Mouse (Mus musculus): ENCODE results near the gene Fundc2. TPM values are rescaled to one million over a fixed set of nuclear protein-coding genes. Genes with fewer than 3 reads are reported as not detected.

Fundc2 gene
- polyA plus RNA-seq (2015; fragmentation: Nextera tagmentation; extraction: Ambion mirVana) = 77.7 and 81.1 TPM in 2 replicates

DNA sequence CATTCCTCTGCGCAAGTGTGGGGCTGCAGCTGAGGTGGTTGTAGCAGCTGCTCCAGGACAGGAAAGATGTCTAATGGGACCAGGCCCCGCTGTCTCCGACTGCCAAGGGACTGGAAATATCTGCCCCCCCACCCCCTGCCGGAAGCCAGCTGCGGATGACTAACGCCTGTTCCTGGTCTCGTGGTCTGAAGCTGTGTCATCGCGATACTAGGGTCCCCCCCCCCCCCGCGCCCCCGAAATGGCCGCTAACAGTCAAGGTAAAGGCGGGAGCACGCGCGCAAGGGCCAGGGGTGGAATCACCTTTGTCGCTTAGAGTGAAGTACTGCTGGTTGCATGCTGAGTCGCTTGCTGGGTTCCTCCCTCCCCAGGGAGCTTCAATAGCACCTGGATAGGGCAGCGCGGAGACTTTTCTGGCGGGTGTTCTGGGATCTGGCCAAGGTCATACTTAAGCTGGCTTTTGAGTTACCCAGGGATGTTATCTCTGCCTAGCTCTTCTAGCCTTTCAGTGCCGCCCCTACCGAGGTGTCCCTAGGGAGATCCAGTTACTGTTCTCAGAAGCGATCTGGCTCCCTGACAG is at the start of gene Fundc2, which contains the start of gene F8:
Fundc2 (plus strand) TSS at position 205 of the 577 bp plus-strand sequence.
F8 (minus strand) TSS at position 421 of the 577 bp plus-strand sequence.
- peaks cover under 1% of the 10 kb centered on the region; the same call in 1 of the 2 replicates for H3K36me3 ChIP-seq
- H3K27me3 ChIP-seq (replicated peaks) = no peaks in the 10 kb centered on the region
- H3K9me3 ChIP-seq = no peaks in the 10 kb centered on the region
- no peaks in the 10 kb centered on the region for H3K4me1 ChIP-seq
- H3K27ac ChIP-seq (replicated peaks) = peak within 1 kb of the TSS; percentile 92
- WGBS = 6% methylated on average over 24 of the region's 25 CpGs
- peak; percentile 83 for ATAC-seq (ENCODE audit: extremely low read depth, insufficient number of reproducible peaks, low FRiP score, low TSS enrichment)
- H3K9ac ChIP-seq = peak within 1 kb of the TSS; percentile 84
- peak within 1 kb of the TSS; percentile 65 for H3K4me2 ChIP-seq
- H3K4me3 ChIP-seq = peak within 1 kb of the TSS; percentile 62

DNA sequence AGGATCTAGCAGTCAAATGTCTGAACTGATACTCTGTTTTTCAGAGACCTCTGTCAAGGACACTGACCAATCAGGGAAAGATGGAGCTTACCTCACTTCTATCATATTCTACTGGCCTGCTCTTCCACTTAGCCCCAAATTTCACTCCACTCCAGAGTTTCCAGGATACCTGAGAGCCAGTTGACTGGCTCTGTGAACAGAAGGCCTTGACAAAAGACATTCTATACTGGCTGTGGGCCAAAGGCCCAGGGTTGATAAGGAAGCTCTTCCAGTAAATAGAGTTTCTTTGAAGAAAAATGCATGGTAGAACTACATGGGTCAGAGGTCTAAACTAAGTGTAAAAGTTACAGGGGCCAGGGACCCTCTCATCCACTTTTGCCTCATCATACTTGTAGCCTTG is 12.0 kb upstream of the Fundc2 start:
- no peak overlapping the region for H3K27ac ChIP-seq (replicated peaks)
- no peaks in the 10 kb centered on the region for H3K9me3 ChIP-seq
- no peaks in the 10 kb centered on the region for H3K36me3 ChIP-seq
- no peak overlapping the region for H3K4me2 ChIP-seq
- no peak; the same call in 1 of the 2 replicates for ATAC-seq (ENCODE audit: extremely low read depth, insufficient number of reproducible peaks, low FRiP score, low TSS enrichment)
- H3K27me3 ChIP-seq (replicated peaks) = no peaks in the 10 kb centered on the region
- peaks cover 9% of the 10 kb centered on the region; the same call in 1 of the 2 replicates for H3K4me1 ChIP-seq
- H3K4me3 ChIP-seq = no peak overlapping the region
- no peak overlapping the region for H3K9ac ChIP-seq

DNA sequence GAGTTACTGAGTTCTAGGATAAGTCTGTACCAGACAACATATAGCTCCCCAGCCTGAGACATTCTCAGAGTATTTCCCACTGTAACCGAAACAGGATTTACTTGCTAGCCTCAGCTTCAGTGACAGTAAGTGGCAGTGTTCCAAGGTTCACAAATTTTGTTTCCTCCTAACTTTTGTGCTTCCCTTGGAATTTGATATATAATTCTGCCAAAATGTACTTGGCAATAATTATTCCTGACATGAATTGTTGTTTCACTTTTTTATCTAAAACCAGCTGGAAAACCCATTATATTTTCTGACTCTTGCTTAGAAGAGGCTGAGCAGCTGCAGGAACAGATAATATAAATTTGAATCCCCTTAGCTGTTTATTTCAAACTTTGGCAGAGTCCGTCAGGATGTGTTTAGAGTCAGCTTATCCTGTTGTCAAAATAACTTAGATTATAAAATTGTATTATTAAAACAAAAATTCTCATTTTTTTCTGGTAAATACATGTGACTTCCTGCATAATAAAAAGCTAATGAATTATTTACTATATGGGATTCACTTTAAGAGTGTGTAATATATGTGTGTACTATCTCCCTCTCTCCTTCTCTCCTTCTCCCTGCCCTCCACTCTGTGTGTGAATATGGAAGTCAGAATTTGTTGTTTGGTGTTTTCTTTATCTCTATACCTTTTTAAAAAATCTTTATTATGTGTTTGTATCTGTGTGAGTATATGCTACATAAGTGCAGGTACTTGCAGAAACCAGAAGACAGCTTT is 9.4 kb upstream of the Fundc2 start:
- no peak for ATAC-seq (ENCODE audit: extremely low read depth, insufficient number of reproducible peaks, low FRiP score, low TSS enrichment)
- Histone ChIP-seq H3K36me3 (no peaks in the 10 kb centered on the region), H3K4me2 (no peak overlapping the region), H3K27ac (replicated peaks) (no peak overlapping the region), H3K27me3 (replicated peaks) (no peaks in the 10 kb centered on the region), H3K9ac (no peak overlapping the region), H3K4me1 (peaks cover 9% of the 10 kb centered on the region; the same call in 1 of the 2 replicates), H3K9me3 (no peaks in the 10 kb centered on the region), H3K4me3 (no peak overlapping the region)
- WGBS = 39% methylated on average over 2 of the region's 2 CpGs

DNA sequence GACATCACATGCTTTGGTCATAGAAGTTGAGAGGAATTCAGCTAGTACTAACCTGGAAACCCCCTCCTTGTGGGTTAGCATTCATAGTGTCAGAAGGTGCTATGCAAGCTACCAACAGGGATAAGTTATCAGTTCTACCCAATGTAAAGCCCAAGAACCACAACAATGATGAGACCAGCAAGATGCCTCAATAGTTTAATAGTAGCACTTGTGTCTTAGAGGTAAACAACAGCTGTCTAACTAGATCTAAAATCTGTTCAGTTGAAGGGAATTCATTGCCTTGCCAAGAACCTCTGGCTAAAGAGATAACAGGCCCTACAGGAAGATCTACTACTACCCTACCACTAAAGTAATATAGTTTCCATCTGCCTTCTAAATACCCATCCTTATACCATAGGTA is 5.4 kb upstream of the Fundc2 start:
- Histone ChIP-seq H3K4me2 (no peak overlapping the region), H3K9ac (no peak overlapping the region), H3K4me3 (no peak overlapping the region), H3K27ac (replicated peaks) (no peak overlapping the region), H3K27me3 (replicated peaks) (no peaks in the 10 kb centered on the region), H3K36me3 (no peaks in the 10 kb centered on the region), H3K4me1 (no peaks in the 10 kb centered on the region), H3K9me3 (no peaks in the 10 kb centered on the region)
- ATAC-seq (ENCODE audit: extremely low read depth, insufficient number of reproducible peaks, low FRiP score, low TSS enrichment) = no peak

DNA sequence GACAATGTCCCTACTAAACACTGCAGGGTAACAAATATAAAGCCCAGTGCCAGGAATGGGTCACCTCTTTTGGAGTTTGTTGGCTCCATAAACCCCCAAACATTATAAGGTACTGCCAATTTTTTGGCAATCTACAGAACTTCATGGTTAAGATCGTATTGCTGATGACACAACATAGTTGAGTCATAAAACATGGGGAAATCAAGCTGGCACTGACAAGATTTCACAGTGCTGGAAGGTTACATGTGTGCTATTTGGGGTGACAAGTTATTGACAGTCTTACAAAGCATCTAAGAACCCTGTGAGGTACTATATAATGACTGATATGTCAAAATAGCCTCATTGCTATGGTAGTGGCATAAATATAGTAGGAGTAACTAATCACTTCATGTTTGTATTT is 1.0 kb upstream of the Fundc2 start:
- Histone ChIP-seq H3K9ac (no peak overlapping the region), H3K27ac (replicated peaks) (no peak overlapping the region), H3K4me1 (no peaks in the 10 kb centered on the region), H3K4me2 (peak overlapping the region; percentile 65; the same call in 1 of the 2 replicates), H3K4me3 (no peak overlapping the region), H3K36me3 (no peaks in the 10 kb centered on the region), H3K9me3 (no peaks in the 10 kb centered on the region), H3K27me3 (replicated peaks) (no peaks in the 10 kb centered on the region)
- 78% methylated on average over 1 of the region's 1 CpGs for WGBS
- ATAC-seq (ENCODE audit: extremely low read depth, insufficient number of reproducible peaks, low FRiP score, low TSS enrichment) = no peak

DNA sequence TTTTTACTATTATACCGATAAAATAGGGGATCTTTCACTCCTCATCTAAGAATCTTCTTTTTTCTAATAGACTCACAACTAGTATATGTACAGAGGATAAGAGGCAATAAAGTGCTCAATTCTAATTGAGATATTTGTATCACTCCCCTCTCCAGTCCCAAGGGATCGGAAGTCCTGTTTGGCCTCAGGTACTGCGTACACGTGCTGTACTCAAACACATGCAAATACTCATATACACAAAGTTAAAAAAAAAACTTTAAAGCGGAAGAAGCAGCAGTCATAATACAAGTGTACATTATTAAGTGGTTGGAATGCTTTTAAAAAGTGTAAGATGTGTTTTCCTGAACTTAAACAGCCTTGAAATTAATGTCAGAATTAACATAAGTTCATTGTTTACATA is 500 bp upstream of the Fundc2 start:
- H3K4me3 ChIP-seq = peak overlapping the region; percentile 62
- H3K9ac ChIP-seq = no peak overlapping the region
- no peaks in the 10 kb centered on the region for H3K4me1 ChIP-seq
- peak overlapping the region; percentile 92 for H3K27ac ChIP-seq (replicated peaks)
- H3K4me2 ChIP-seq = peak overlapping the region; percentile 65
- H3K36me3 ChIP-seq = no peaks in the 10 kb centered on the region
- no peak for ATAC-seq (ENCODE audit: extremely low read depth, insufficient number of reproducible peaks, low FRiP score, low TSS enrichment)
- WGBS = 68% methylated on average over 5 of the region's 5 CpGs
- no peaks in the 10 kb centered on the region for H3K27me3 ChIP-seq (replicated peaks)
- H3K9me3 ChIP-seq = no peaks in the 10 kb centered on the region

DNA sequence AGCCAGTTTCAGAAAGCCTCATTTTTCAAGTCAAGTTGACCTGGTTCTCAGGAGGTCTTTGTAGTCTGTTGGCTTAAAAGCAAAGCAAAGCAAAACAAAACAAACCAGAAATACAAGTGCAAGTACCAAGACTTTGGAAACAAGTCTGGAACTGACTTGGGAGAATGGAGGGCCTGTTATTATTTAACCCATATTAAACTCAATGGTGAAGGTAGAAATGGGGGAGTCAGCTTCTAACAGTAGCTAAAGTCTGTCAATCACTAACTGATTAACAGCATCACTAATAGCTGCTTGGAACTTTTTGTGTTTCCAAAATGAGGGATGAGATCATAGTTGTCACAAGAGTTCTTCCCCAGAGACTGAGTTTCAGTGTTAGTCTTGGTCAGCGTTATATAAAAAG is 17.3 kb downstream of the Fundc2 start:
- ATAC-seq (ENCODE audit: extremely low read depth, insufficient number of reproducible peaks, low FRiP score, low TSS enrichment) = no peak
- no peak overlapping the region for H3K4me2 ChIP-seq

DNA sequence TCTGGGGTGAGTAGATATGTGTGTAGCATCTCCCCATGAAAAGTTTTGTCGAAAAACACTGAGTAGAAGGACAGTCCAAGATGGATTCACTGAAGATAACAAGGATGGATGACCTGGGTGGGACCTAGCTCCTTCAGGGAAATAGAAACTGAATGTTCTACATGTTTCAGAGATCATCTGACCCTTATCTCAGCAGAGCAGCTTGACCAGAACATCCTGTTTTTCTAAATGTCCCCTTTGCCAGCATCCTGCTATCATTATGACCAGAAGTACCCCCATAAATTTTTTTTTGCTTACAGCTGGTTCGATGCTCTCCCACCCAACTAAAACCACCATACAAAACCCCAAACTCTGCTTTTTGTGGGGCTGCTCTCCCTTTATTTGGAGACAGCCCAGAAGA is 20.5 kb downstream of the Fundc2 start:
- no peaks in the 10 kb centered on the region for H3K9me3 ChIP-seq
- H3K4me3 ChIP-seq = no peak overlapping the region
- H3K4me2 ChIP-seq = no peak overlapping the region
- no peak overlapping the region for H3K9ac ChIP-seq
- no peak for ATAC-seq (ENCODE audit: extremely low read depth, insufficient number of reproducible peaks, low FRiP score, low TSS enrichment)
- H3K27me3 ChIP-seq (replicated peaks) = no peaks in the 10 kb centered on the region
- H3K36me3 ChIP-seq = peaks cover 15% of the 10 kb centered on the region
- no peak overlapping the region; the same call in 1 of the 2 replicates for H3K27ac ChIP-seq (replicated peaks)
- H3K4me1 ChIP-seq = no peaks in the 10 kb centered on the region
- WGBS = 54% methylated on average over 2 of the region's 2 CpGs

More for the DNA sequence above, 17.3 kb downstream of the Fundc2 start:
- Histone ChIP-seq H3K9me3 (no peaks in the 10 kb centered on the region), H3K4me3 (no peak overlapping the region), H3K9ac (no peak overlapping the region), H3K27ac (replicated peaks) (no peak overlapping the region), H3K27me3 (replicated peaks) (no peaks in the 10 kb centered on the region), H3K36me3 (peaks cover 30% of the 10 kb centered on the region), H3K4me1 (no peaks in the 10 kb centered on the region)
- 86% methylated on average over 1 of the region's 1 CpGs for WGBS

DNA sequence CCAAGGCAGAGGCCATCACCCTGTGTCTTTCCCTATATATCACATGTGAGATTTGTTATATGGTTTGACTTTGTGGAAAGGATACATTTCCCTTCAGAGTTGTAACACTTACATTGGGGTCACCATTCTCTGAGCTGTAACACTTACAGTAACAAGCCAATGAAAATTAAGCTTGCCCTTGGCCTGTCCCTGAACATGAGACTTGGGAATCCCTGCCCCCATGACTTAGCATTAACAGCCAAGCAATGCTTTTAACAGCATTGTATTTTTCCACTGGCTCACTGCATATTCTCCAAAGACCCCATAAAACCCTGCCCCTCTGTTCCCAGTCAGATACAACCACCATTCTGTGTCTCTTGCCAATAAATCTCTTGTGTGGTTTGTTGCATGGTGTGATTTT is 21.2 kb downstream of the Fundc2 start:
- no peaks in the 10 kb centered on the region for H3K4me1 ChIP-seq
- H3K27ac ChIP-seq (replicated peaks) = no peak overlapping the region
- H3K9me3 ChIP-seq = no peaks in the 10 kb centered on the region
- H3K27me3 ChIP-seq (replicated peaks) = no peaks in the 10 kb centered on the region
- no peak for ATAC-seq (ENCODE audit: extremely low read depth, insufficient number of reproducible peaks, low FRiP score, low TSS enrichment)
- H3K4me3 ChIP-seq = no peak overlapping the region
- H3K9ac ChIP-seq = no peak overlapping the region
- no peak overlapping the region for H3K4me2 ChIP-seq
- peaks cover 15% of the 10 kb centered on the region for H3K36me3 ChIP-seq

DNA sequence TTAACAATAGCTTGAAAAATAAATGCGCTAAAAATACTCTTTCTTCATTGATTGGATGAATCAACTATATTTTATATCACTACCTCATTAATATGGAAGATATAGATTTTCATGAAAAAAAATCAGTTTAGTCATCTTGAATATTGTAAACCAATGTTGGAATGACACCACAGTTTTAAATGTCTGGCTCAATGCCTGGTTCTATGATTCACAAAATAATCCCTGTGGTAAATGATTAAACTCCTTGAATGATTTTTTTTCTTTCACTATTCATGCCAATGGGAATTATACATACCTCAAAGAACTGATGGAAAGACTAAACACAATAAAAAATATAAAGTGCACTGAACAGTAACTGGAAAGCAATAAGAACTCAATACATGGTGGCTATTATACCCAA is 27.5 kb downstream of the Fundc2 start:
- ATAC-seq (ENCODE audit: extremely low read depth, insufficient number of reproducible peaks, low FRiP score, low TSS enrichment) = no peak
- no peak overlapping the region for H3K4me2 ChIP-seq
- WGBS = 90% methylated on average over 1 of the region's 1 CpGs

DNA sequence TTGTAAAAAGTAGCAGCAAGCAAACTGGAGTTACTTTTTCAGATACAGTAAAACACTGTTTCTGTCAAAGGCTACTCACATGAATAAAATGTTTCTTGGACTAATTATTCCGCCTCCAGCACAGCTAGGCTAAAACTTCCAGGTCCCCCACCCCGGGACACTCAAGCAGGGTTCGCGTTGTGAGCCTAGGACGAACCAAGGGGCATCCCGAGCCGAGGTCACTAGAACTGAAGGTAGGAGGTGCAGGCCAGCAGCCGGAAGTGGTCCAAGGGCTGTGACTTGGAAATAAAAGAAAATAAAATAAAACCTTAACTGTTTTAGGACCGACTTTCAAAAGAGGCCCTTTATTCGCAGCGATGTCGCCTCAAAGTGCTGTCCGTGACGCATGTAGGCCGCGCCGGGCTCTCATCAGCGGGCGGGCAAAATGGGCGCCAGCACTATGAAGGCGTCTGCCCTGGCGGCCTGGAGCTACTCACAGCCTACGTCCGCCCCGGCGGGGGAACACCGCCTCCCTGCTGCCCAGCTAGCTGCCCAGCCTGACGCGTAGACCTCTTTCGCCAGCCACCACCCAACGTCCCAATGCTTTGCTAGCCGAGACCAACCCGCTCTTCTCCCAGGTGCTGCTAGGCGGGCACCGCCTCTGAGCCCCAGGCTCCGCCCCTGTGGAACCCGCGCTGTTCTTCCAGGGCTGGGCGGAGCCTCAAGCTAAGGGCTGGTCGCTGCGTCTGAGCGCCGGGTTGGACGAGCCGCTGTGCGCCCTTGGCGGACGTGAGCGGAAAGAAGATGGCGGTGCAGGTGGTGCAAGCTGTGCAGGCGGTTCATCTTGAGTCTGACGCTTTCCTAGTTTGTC is 34.0 kb downstream of the Fundc2 start, which contains the start of the genes Cmc4, Mtcp1 and Brcc3:
Cmc4 (minus strand) TSS at position 649 of the 850 bp plus-strand sequence.
Mtcp1 (minus strand) TSS at position 653 of the 850 bp plus-strand sequence.
Brcc3 (plus strand) TSS at position 693 of the 850 bp plus-strand sequence.
- Histone ChIP-seq H3K36me3 (0 out of 2 replicates have a peak, but pooled peaks cover 4% of the 10 kb centered on the region), H3K4me2 (peak within 1 kb of the TSS; percentile 68), H3K27ac (replicated peaks) (peak within 1 kb of the TSS; percentile 92), H3K4me3 (peak within 1 kb of the TSS; percentile 62), H3K4me1 (no peaks in the 10 kb centered on the region), H3K9me3 (no peaks in the 10 kb centered on the region), H3K9ac (peak within 1 kb of the TSS; percentile 83), H3K27me3 (replicated peaks) (no peaks in the 10 kb centered on the region)
- peak; percentile 100 for ATAC-seq (ENCODE audit: extremely low read depth, insufficient number of reproducible peaks, low FRiP score, low TSS enrichment)
- WGBS = 7% methylated on average over 48 of the region's 52 CpGs

More for the DNA sequence above, 27.5 kb downstream of the Fundc2 start:
- no peaks in the 10 kb centered on the region for H3K4me1 ChIP-seq
- no peaks in the 10 kb centered on the region for H3K27me3 ChIP-seq (replicated peaks)
- no peak overlapping the region for H3K4me3 ChIP-seq
- no peak overlapping the region for H3K27ac ChIP-seq (replicated peaks)
- no peak overlapping the region for H3K9ac ChIP-seq
- H3K36me3 ChIP-seq = 0 out of 2 replicates have a peak, but pooled peaks cover 4% of the 10 kb centered on the region
- no peaks in the 10 kb centered on the region for H3K9me3 ChIP-seq

Measured in heart, embryonic 13.5 days (tissue).